Mouse (Mus musculus) bone marrow, adult 2 months (tissue): ENCODE results near the gene Ttc3. TPM values are rescaled to one million over a fixed set of nuclear protein-coding genes. Genes with fewer than 3 reads are reported as not detected.
A peak's percentile ranks its signal among the peaks of the same experiment; 100 is the strongest.

Source experiments
- H3K27ac ChIP-seq: fragments of 200-500 bp; 2 replicates; pipeline ENCODE4 v1.5.1; 2012; ENCODE audit warnings: low read depth, mild to moderate bottlenecking, control low read depth, inconsistent platforms, low read length; ENCODE audit not compliant: control insufficient read depth, poor library complexity, insufficient read depth
- H3K4me1 ChIP-seq: fragments of 200-500 bp; 2 replicates; pipeline ENCODE4 v1.6.1; 2011; ENCODE audit warnings: low read length; ENCODE audit not compliant: control insufficient read depth, insufficient read depth
- H3K4me3 ChIP-seq: fragments of 200-500 bp; replicated peaks from 2 replicates; pipeline ENCODE3; 2011; ENCODE audit warnings: mild to moderate bottlenecking, low read depth, low read length, control low read depth; ENCODE audit not compliant: control insufficient read depth
- CTCF ChIP-seq: fragments of 200-500 bp; IDR thresholded peaks from 2 replicates; pipeline ENCODE4 v1.5.1; 2011; ENCODE audit warnings: low read length, control low read depth; ENCODE audit not compliant: control insufficient read depth, insufficient read depth
- POLR2A ChIP-seq: fragments of 200-500 bp; IDR thresholded peaks from 2 replicates; pipeline ENCODE4 v1.6.1; 2011; ENCODE audit warnings: low read depth, mild to moderate bottlenecking, control low read depth, low read length, borderline replicate concordance; ENCODE audit not compliant: control insufficient read depth
- WGBS: fragments of 180-500 bp; shearing (Covaris S2); methylation state at CpG from one replicate; pipeline ENCODE4 v1.1.7; 2018; 5-methylcytosine and 5-hydroxymethylcytosine counted together
- polyA plus RNA-seq: library from polyadenylated mRNA; stranded (reverse); fragments of >200 nt; gene quantifications from 2 replicates; pipeline ENCODE4 v1.2.4, GENCODE M21; 2011; ENCODE audit warnings: low replicate concordance; ENCODE audit not compliant: missing spikeins, insufficient read depth, insufficient read length

Gene Ttc3
- polyA plus RNA-seq, 1 experiment, result 18.6 TPM

DNA sequence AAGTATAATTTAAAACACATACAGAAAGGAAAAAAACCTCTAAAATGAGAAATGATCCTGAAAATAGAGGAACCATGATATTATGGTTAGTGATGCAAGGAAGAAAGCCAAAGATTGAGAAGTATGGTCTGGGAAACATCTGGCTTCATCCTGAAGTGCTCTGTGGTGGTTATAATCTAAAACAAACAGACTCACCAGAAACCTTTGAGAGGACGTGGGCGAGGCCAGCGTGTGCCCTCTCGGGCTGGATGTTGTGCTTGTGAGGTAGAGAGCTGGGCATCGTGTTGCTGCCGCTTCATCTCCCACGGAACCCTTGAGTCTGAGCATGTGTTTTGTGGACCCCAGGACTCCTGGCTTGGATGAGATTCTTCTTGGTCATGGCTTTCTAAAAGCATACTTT is 26.2 kb downstream of the Ttc3 start:
- TF ChIP-seq POLR2A (no peak), CTCF (no peak)
- Histone ChIP-seq H3K4me3 (no peak overlapping the region), H3K27ac (no peak overlapping the region), H3K4me1 (no peaks in the 10 kb centered on the region; the same call in 1 of the 2 replicates)
- WGBS, result 32% methylated on average over 7 of the region's 7 CpGs

DNA sequence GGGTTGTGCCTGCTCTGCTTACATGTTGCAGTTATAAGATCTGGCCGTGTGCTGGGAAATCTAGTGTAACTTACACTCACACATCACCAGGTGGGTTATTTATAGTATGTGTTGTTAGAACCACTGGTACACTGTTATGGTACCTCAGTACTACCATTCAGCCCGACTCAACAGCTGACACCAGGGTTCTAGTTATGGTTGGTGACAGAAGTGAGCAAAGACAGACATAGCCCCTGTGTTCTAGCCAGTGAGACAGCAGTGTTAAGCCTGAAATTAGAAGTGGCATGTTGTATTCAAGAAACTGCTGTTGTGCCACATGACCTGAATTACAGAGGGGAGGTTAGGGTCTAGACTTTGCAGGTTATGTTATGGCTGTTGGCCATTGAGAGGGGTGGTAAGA is 28.7 kb downstream of the Ttc3 start:
- Histone ChIP-seq H3K4me3 (no peak overlapping the region), H3K27ac (no peak overlapping the region), H3K4me1 (no peaks in the 10 kb centered on the region; the same call in 1 of the 2 replicates)
- TF ChIP-seq POLR2A, result no peak
- WGBS, result 76% methylated on average over 2 of the region's 2 CpGs

- Histone ChIP-seq H3K4me1 (no peaks in the 10 kb centered on the region; the same call in 1 of the 2 replicates), H3K4me3 (no peak overlapping the region), H3K27ac (no peak overlapping the region)
- WGBS, result 65% methylated on average over 2 of the region's 2 CpGs
- no peak for TF ChIP-seq CTCF
- TF ChIP-seq POLR2A, result no peak
Observed at GRCm38 (mm10) chr16:94401636-94402035, 31.2 kb downstream of the Ttc3 start.

GRCm38 (mm10) chr16:94402185-94402584 is 31.8 kb downstream of the Ttc3 start:
- WGBS, result 71% methylated on average over 4 of the region's 4 CpGs
- TF ChIP-seq POLR2A (no peak), CTCF (no peak)
- no peaks in the 10 kb centered on the region for H3K4me1 ChIP-seq

DNA sequence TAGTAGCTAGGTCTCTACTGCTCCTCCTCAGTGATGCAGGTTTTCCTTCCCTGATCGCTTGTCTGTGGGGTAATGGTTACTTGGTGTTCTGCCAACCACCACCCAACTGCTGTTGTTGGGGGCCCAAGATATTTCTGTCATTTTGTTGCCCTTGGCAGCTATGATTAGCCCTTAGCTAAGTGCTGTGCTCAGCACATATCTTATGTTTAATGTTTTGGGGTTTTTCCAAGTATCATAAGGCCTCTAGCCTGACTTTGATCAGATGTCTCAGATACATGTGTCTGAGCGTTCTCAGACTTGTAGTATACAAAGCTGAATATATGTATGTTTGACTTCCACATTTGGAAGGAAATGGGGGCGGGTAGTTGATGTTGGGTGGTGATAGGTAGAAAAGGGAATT is 40.9 kb downstream of the Ttc3 start:
- Histone ChIP-seq H3K4me1 (no peaks in the 10 kb centered on the region), H3K4me3 (no peak overlapping the region), H3K27ac (no peak overlapping the region)
- TF ChIP-seq POLR2A (no peak), CTCF (no peak)
- WGBS, result 37% methylated on average over 3 of the region's 3 CpGs

More at GRCm38 (mm10) chr16:94402185-94402584, 31.8 kb downstream of the Ttc3 start:
- no peak overlapping the region for H3K27ac ChIP-seq
- no peak overlapping the region for H3K4me3 ChIP-seq

- WGBS, result 70% methylated on average over 2 of the region's 2 CpGs
- TF ChIP-seq POLR2A, result no peak
- no peak for TF ChIP-seq CTCF
- H3K4me1 ChIP-seq, result no peaks in the 10 kb centered on the region
Observed at GRCm38 (mm10) chr16:94412198-94412597, 41.8 kb downstream of the Ttc3 start.

DNA sequence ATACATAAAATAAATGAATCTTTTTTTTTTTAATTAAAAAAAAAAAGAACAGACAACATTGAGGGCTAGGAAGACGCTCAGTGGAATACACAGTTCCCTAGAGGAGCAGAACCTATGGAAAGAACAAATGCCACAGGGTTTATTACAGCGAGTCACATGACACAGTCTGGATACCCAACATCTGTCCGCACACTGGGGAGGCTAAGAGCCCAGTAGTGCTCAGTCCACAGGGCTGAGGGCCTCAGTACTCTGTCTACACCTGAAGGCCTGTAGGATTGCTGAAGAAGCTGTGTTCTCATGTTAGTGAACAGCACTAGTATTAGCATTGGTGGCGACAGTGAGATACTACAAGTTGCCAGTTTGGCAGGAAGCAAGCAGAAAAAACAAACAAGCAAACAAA is 42.3 kb downstream of the Ttc3 start:
- TF ChIP-seq CTCF (no peak), POLR2A (no peak)
- 91% methylated on average over 4 of the region's 4 CpGs for WGBS
- Histone ChIP-seq H3K27ac (no peak overlapping the region), H3K4me1 (no peaks in the 10 kb centered on the region), H3K4me3 (no peak overlapping the region)

More at GRCm38 (mm10) chr16:94412198-94412597, 41.8 kb downstream of the Ttc3 start:
- Histone ChIP-seq H3K27ac (no peak overlapping the region), H3K4me3 (no peak overlapping the region)

GRCm38 (mm10) chr16:94414151-94414550 is 43.7 kb downstream of the Ttc3 start:
- 84% methylated on average over 6 of the region's 6 CpGs for WGBS

GRCm38 (mm10) chr16:94420498-94420897 is 50.1 kb downstream of the Ttc3 start:
- Histone ChIP-seq H3K4me1 (no peaks in the 10 kb centered on the region), H3K27ac (no peak overlapping the region), H3K4me3 (no peak overlapping the region)
- 86% methylated on average over 3 of the region's 3 CpGs for WGBS
- peak; percentile 55 for TF ChIP-seq CTCF
- TF ChIP-seq POLR2A, result no peak

More at GRCm38 (mm10) chr16:94414151-94414550, 43.7 kb downstream of the Ttc3 start:
- no peak overlapping the region for H3K27ac ChIP-seq
- H3K4me3 ChIP-seq, result no peak overlapping the region
- no peak for TF ChIP-seq POLR2A
- TF ChIP-seq CTCF, result no peak
- no peaks in the 10 kb centered on the region for H3K4me1 ChIP-seq
